Mouse (Mus musculus) forebrain, embryonic 11.5 days (tissue): ENCODE results near the gene Gm49510. TPM values are rescaled to one million over a fixed set of nuclear protein-coding genes. Genes with fewer than 3 reads are reported as not detected.

Experiments used
- ATAC-seq: fragments of 200-750 bp; cut with Nextera tagmentation; replicated peaks from 2 replicates; pipeline ENCODE4 v1.8.0; 2017; ENCODE audit warnings: moderate TSS enrichment; ENCODE audit not compliant: low FRiP score
- DNase-seq: peaks from one replicate; pipeline ENCODE4 v3.0.0-alpha.2; 2017; ENCODE audit warnings: low spot score
- H3K27ac ChIP-seq: fragments of 300-500 bp; sonication (generic); 2 replicates; pipeline ENCODE4 v1.5.1; 2014; ENCODE audit warnings: low read depth, low read length
- H3K27me3 ChIP-seq: fragments of 300-500 bp; sonication (generic); 2 replicates; pipeline ENCODE4 v1.6.1; 2014; ENCODE audit warnings: mild to moderate bottlenecking, low read length, mixed read lengths; ENCODE audit not compliant: control insufficient read depth, insufficient read depth
- H3K36me3 ChIP-seq: fragments of 300-500 bp; sonication (generic); 2 replicates; pipeline ENCODE4 v1.6.1; 2014; ENCODE audit warnings: mild to moderate bottlenecking, low read length, moderate library complexity, mixed read lengths; ENCODE audit not compliant: control insufficient read depth, insufficient read depth
- H3K4me1 ChIP-seq: fragments of 300-500 bp; sonication (generic); replicated peaks from 2 replicates; pipeline ENCODE4 v1.6.1; 2014; ENCODE audit warnings: low read length, mixed read lengths; ENCODE audit not compliant: control insufficient read depth, insufficient read depth
- H3K4me2 ChIP-seq: fragments of 300-500 bp; sonication (generic); 2 replicates; pipeline ENCODE4 v1.6.1; 2014; ENCODE audit warnings: low read depth, mild to moderate bottlenecking, low read length, moderate library complexity, mixed read lengths; ENCODE audit not compliant: severe bottlenecking
- H3K4me3 ChIP-seq: fragments of 300-500 bp; sonication (generic); 2 replicates; pipeline ENCODE4 v1.5.1; 2014; ENCODE audit warnings: low read depth, low read length
- H3K9ac ChIP-seq: fragments of 300-500 bp; sonication (generic); 2 replicates; pipeline ENCODE4 v1.6.1; 2014; ENCODE audit warnings: low read length
- H3K9me3 ChIP-seq: fragments of 300-500 bp; sonication (generic); 2 replicates; pipeline ENCODE4 v1.6.1; 2016; ENCODE audit warnings: low read length, mixed read lengths; ENCODE audit not compliant: control insufficient read depth
- WGBS: fragments of 180-500 bp; shearing (Covaris S2); extraction: QIAGEN DNeasy Blood & Tissue Kit; methylation state at CpG from one replicate; pipeline ENCODE4 v1.1.7; 2014; 5-methylcytosine and 5-hydroxymethylcytosine counted together
- polyA plus RNA-seq: library from polyadenylated mRNA; unstranded; fragments of >200 nt; fragmentation: Nextera tagmentation; extraction: Ambion mirVana; gene quantifications from 2 replicates; pipeline ENCODE4 v1.2.1, GENCODE M21; 2014

Gene Gm49510
- polyA plus RNA-seq, 1 experiment from 2014 or later: 0.13 TPM

DNA sequence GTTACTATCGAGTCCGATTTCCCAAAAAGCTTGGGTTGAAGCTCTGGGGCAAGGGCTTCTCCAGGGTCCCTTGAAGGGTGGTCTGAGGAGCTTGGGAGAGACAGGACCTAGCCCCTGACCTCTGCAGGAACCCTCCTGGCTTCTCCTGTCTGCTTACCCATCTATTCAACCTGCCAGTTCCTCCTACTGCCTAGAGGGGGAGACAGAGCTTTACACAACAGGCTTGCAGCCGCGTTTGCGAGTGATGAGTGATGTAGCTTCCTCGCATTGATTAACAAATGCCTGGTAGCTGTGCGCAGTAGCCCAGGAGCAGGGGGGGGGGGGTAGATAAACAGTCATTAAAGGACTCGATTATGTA is 16.2 kb downstream of the Gm49510 start:
- H3K9ac ChIP-seq: peak overlapping the region; percentile 39
- DNase-seq: peak; percentile 77

DNA sequence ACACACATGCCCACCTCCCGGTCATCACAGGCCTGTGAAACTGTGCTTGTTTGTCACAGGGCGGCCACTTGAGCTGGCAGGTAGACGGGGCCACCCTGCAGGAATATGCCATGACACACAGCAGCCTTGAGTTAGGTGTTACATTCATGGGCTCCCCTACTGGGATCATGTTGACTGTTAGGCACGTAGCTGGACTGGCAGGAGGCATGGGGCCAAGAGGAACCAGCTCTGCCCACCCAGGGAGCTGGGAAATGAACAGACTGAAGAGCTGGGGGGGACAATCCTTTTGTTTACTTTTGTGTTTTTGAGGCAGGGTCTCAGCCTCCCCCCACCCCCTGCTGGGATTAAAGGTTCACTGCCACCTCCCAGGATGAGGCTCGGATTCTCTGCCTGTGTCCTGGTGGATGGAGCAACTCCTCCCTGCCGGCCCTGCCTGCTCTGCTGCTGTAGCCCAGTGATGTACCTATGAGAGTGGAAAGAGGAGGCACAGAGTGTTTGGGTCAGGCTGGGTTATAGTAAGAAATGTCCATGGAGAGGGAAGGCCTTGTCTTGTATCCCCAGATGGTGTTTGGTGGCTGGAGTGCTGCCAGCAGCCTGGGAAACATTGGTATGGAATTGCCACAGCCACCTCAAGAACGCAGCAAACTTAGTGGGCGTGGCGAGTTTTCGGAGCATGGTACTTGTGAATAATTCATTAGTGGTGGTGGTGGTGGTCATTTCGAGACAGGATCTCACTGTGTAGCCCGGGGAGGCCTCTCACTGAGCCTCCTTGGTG is 16.8 kb downstream of the Gm49510 start:
- 64% methylated on average over 12 of the region's 12 CpGs for WGBS
- H3K4me1 ChIP-seq: peaks cover 14% of the 10 kb centered on the region
- no peaks in the 10 kb centered on the region; the same call in 1 of the 2 replicates for H3K36me3 ChIP-seq
- peak overlapping the region; percentile 71 for H3K4me3 ChIP-seq
- DNase-seq (no peak), ATAC-seq (no peak)
- no peaks in the 10 kb centered on the region for H3K27me3 ChIP-seq
- H3K9ac ChIP-seq: peak overlapping the region; percentile 44
- H3K4me2 ChIP-seq: peak overlapping the region; percentile 94
- no peak overlapping the region for H3K27ac ChIP-seq
- H3K9me3 ChIP-seq: no peaks in the 10 kb centered on the region

More for the DNA sequence above, 16.2 kb downstream of the Gm49510 start:
- Histone ChIP-seq H3K27me3 (no peaks in the 10 kb centered on the region), H3K4me2 (peak overlapping the region; percentile 94), H3K36me3 (no peaks in the 10 kb centered on the region; the same call in 1 of the 2 replicates), H3K27ac (no peak overlapping the region), H3K4me3 (peak overlapping the region; percentile 71; the same call in 1 of the 2 replicates), H3K4me1 (peaks cover 14% of the 10 kb centered on the region), H3K9me3 (no peaks in the 10 kb centered on the region)
- WGBS: 9% methylated on average over 8 of the region's 8 CpGs
- ATAC-seq: peak; percentile 28

DNA sequence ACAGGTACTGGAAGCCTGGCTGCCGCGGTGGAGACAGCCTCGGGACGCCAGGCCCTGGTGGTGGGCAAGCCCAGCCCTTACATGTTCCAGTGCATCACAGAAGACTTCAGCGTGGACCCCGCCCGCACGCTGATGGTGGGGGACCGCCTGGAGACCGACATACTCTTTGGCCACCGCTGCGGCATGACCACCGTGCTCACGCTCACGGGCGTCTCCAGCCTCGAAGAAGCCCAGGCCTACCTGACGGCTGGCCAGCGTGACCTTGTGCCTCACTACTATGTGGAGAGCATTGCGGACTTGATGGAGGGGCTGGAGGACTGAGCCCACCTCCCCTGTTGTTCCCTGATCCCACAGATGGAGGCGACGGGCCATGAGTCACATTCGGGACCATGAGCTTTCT is 18.7 kb downstream of the Gm49510 start:
- no peak for ATAC-seq
- Histone ChIP-seq H3K36me3 (no peaks in the 10 kb centered on the region; the same call in 1 of the 2 replicates), H3K4me2 (no peak overlapping the region), H3K4me1 (peaks cover 14% of the 10 kb centered on the region), H3K4me3 (no peak overlapping the region), H3K9ac (no peak overlapping the region), H3K27ac (no peak overlapping the region), H3K27me3 (no peaks in the 10 kb centered on the region), H3K9me3 (no peaks in the 10 kb centered on the region)
- DNase-seq: no peak
- 95% methylated on average over 23 of the region's 23 CpGs for WGBS

DNA sequence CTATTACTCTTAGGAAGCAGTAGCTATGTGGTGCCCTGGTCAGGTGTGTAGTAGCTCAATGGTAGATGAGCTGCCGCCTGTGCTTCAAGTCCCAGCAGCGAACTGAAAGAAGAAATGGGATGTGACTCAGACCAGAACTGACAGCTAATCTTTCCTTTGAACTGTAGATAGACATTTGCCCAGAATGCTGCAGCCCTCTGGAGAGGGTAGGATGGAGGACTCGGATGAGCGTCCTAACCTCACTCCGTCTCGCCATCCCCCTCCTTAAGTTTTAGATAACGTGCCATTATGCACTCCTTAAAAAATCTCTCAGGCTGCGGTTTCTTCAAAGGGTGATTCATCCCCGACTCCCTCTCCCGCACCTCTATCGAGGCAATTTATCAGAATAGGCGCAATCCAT is 20.4 kb downstream of the Gm49510 start:
- H3K4me2 ChIP-seq: no peak overlapping the region

DNA sequence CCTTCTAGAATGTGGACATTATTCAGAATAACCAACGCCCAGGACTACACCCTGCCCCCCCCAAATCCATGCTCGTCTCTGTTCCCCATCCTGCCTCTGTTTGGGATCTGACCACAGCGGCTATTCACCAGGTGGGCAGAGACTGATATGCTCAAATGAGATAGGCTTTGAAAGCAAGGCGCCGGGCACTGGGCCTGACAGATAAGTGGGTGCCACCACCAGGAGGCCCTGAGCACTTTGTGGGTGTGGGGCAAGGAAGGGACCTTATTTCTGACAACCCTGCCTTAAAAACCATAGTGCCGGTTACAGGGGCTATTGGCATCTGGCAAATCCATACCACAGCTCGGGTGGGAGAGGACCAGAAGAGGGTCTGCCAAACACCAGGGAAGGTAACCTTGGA is 23.2 kb downstream of the Gm49510 start:
- no peak overlapping the region for H3K4me3 ChIP-seq
- ATAC-seq: no peak

More for the DNA sequence above, 20.4 kb downstream of the Gm49510 start:
- ATAC-seq (no peak), DNase-seq (no peak)
- Histone ChIP-seq H3K9me3 (no peaks in the 10 kb centered on the region), H3K36me3 (no peaks in the 10 kb centered on the region; the same call in 1 of the 2 replicates), H3K27me3 (no peaks in the 10 kb centered on the region), H3K27ac (no peak overlapping the region), H3K9ac (no peak overlapping the region), H3K4me3 (no peak overlapping the region), H3K4me1 (peaks cover 12% of the 10 kb centered on the region)
- WGBS: 87% methylated on average over 12 of the region's 12 CpGs

DNA sequence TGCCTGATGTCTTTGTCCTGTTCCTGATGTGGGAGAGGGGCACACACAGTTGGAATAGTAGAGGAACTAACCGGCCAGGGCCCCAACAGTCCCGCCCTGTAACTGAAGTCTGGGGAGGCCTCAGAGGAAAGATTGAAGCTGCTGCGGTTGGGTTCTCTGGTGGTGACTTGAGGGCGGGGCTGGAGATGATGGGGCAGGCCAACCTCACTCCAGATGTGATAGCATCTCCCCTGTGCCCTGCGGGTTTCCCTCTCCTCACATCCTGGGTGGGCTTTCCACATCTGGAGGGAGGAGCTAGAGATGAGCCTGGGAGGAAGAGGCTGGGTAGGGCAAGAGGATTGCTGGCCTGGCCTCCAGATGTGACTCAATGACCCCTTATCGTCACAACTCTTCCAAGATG is 24.1 kb downstream of the Gm49510 start:
- no peak for ATAC-seq
- no peak overlapping the region for H3K27ac ChIP-seq

More for the DNA sequence above, 23.2 kb downstream of the Gm49510 start:
- Histone ChIP-seq H3K9ac (no peak overlapping the region), H3K27ac (no peak overlapping the region), H3K9me3 (no peaks in the 10 kb centered on the region), H3K36me3 (no peaks in the 10 kb centered on the region; the same call in 1 of the 2 replicates), H3K4me1 (peaks cover 14% of the 10 kb centered on the region), H3K27me3 (peaks cover 4% of the 10 kb centered on the region; the same call in 1 of the 2 replicates), H3K4me2 (no peak overlapping the region)
- no peak for DNase-seq
- 88% methylated on average over 7 of the region's 7 CpGs for WGBS

DNA sequence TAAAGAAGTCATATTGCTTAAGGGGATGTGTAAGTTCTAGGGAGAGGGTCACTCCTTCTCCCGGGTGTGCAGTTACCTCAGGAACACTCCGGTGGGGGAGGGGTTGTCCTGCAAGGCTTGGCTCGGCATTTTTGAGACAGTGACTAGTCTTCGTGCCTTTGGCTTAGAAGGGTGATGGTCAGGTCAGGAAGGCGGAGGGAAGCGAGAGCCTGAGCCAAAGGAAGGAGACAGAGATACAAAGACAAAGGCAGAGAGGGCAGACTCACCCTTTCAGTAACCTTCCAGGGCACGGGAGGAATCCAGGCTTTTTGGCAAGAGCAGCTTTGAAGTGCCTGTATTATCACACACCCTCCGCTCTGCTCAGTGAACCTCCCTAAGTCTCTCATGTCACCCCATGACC is 25.7 kb downstream of the Gm49510 start:
- DNase-seq: no peak
- H3K4me1 ChIP-seq: peaks cover 22% of the 10 kb centered on the region
- H3K27me3 ChIP-seq: peaks cover 4% of the 10 kb centered on the region; the same call in 1 of the 2 replicates

More for the DNA sequence above, 24.1 kb downstream of the Gm49510 start:
- no peaks in the 10 kb centered on the region; the same call in 1 of the 2 replicates for H3K36me3 ChIP-seq
- H3K27me3 ChIP-seq: peaks cover 4% of the 10 kb centered on the region; the same call in 1 of the 2 replicates
- H3K9me3 ChIP-seq: no peaks in the 10 kb centered on the region
- WGBS: 79% methylated on average over 6 of the region's 6 CpGs
- peaks cover 22% of the 10 kb centered on the region for H3K4me1 ChIP-seq
- DNase-seq: no peak
- H3K4me2 ChIP-seq: no peak overlapping the region
- H3K9ac ChIP-seq: no peak overlapping the region
- no peak overlapping the region for H3K4me3 ChIP-seq

DNA sequence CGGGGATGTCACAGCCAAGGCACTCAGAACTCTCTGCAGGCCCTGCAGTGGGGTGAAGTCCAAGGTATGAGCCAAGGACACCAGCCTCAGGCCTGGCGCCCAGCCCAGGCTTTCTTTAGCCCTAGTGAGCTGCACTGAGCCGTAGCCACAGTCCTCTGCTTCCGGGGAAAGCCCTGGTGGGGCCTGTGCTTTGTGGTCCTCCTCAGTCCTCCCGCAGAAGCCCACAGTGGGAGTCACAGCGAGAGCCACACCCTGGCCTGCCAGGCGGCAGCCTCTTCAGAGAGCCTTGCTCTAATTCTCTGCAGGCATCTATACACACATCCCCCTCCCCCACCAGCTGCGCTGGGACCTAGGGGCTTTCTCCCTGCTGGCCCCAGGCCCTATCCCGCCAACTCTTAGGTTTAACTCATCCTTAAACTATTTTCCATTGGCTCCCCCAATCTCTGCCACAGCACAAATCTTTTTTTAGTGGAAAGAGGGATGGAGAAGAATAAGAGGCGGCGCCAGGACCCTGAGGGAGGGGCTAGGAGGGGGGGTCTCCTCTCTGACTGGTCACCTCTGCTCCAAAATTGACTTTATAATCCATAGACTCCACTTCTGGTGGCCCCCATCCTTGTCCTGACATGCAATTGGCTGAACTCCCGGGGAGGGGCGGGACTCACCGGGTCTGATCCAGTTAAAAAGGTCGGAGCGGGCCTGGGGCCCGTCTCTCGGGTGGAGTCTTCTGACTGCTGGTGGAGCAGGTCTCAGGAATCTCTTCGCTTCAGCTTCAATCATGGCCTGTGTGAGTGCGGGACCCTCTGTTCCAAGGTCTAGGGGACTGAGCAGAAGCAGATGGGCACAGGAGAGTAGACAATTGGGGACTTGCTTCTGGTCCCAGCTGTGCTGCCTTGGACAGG is 26.8 kb downstream of the Gm49510 start, which contains the start of gene Lgals1:
Gene Lgals1 (plus strand): TSS at position 705 of the 899 bp plus-strand sequence.
- peak; percentile 68 for ATAC-seq
- Histone ChIP-seq H3K27ac (no peak within 1 kb of the TSS), H3K9ac (peak within 1 kb of the TSS; percentile 35; the same call in 1 of the 2 replicates), H3K36me3 (no peaks in the 10 kb centered on the region), H3K4me1 (peaks cover 22% of the 10 kb centered on the region), H3K4me2 (peak within 1 kb of the TSS; percentile 59), H3K4me3 (peak within 1 kb of the TSS; percentile 28), H3K9me3 (no peaks in the 10 kb centered on the region), H3K27me3 (peaks cover 4% of the 10 kb centered on the region; the same call in 1 of the 2 replicates)
- WGBS: 10% methylated on average over 20 of the region's 20 CpGs
- DNase-seq: peak; percentile 84

More for the DNA sequence above, 25.7 kb downstream of the Gm49510 start:
- no peak overlapping the region for H3K4me3 ChIP-seq
- 45% methylated on average over 8 of the region's 8 CpGs for WGBS
- no peak overlapping the region for H3K27ac ChIP-seq
- H3K9me3 ChIP-seq: no peaks in the 10 kb centered on the region
- H3K4me2 ChIP-seq: no peak overlapping the region
- no peak overlapping the region for H3K9ac ChIP-seq
- H3K36me3 ChIP-seq: no peaks in the 10 kb centered on the region
- no peak for ATAC-seq
